Mouse (Mus musculus) G1E-ER4 (cell line): ENCODE results near the gene Mcm5. TPM values are rescaled to one million over a fixed set of nuclear protein-coding genes. Genes with fewer than 3 reads are reported as not detected.

Experiments used
- GATA1 ChIP-seq: IDR thresholded peaks from one replicate; pipeline ENCODE4 v1.8.0; 2012; ENCODE audit warnings: low read length, inconsistent platforms
- polyA plus RNA-seq: library from polyadenylated mRNA; stranded (reverse); fragments of >175 nt; gene quantifications from 2 replicates; pipeline ENCODE4 v1.2.3, GENCODE M21; 2012

Mcm5 gene
- 128 and 131 TPM in 2 replicates for polyA plus RNA-seq

- TF ChIP-seq GATA1 = no peak
Observed at GRCm38 (mm10) chr8:75109236-75109967, at the start of gene Mcm5. Gene Mcm5, plus strand, starts transcription at chr8:75109569.

GRCm38 (mm10) chr8:75060022-75060421 is 49.3 kb upstream of the Mcm5 start:
- TF ChIP-seq GATA1 = no peak

GRCm38 (mm10) chr8:75060815-75061214 is 48.6 kb upstream of the Mcm5 start:
- TF ChIP-seq GATA1 = no peak

GRCm38 (mm10) chr8:75063290-75063689 is 46.1 kb upstream of the Mcm5 start:
- no peak for TF ChIP-seq GATA1

GRCm38 (mm10) chr8:75064790-75065189 is 44.6 kb upstream of the Mcm5 start:
- no peak for TF ChIP-seq GATA1

GRCm38 (mm10) chr8:75067287-75067686 is 42.1 kb upstream of the Mcm5 start:
- TF ChIP-seq GATA1 = no peak

- no peak for TF ChIP-seq GATA1
Observed at GRCm38 (mm10) chr8:75070297-75070696, 39.1 kb upstream of the Mcm5 start.

- no peak for TF ChIP-seq GATA1
Observed at GRCm38 (mm10) chr8:75071627-75072346, 37.6 kb upstream of the Mcm5 start.

- no peak for TF ChIP-seq GATA1
Observed at GRCm38 (mm10) chr8:75074876-75075275, 34.5 kb upstream of the Mcm5 start.

GRCm38 (mm10) chr8:75078215-75078614 is 31.2 kb upstream of the Mcm5 start:
- TF ChIP-seq GATA1 = no peak

GRCm38 (mm10) chr8:75078851-75079250 is 30.5 kb upstream of the Mcm5 start:
- no peak for TF ChIP-seq GATA1

- no peak for TF ChIP-seq GATA1
Observed at GRCm38 (mm10) chr8:75081364-75082040, 27.9 kb upstream of the Mcm5 start.

- TF ChIP-seq GATA1 = no peak
Observed at GRCm38 (mm10) chr8:75082181-75082805, 27.1 kb upstream of the Mcm5 start.

- no peak for TF ChIP-seq GATA1
Observed at GRCm38 (mm10) chr8:75083846-75084245, 25.5 kb upstream of the Mcm5 start.

- no peak for TF ChIP-seq GATA1
Observed at GRCm38 (mm10) chr8:75084382-75085064, 24.8 kb upstream of the Mcm5 start.
